Mouse (Mus musculus) retina, embryonic 14.5 days (tissue): ENCODE measurements around the gene Zfp942.

Experiments
- DNase-seq: peaks from one replicate; pipeline ENCODE4 v3.0.0-alpha.2; 2015; ENCODE audit warnings: low spot score

Gene Zfp942

DNA sequence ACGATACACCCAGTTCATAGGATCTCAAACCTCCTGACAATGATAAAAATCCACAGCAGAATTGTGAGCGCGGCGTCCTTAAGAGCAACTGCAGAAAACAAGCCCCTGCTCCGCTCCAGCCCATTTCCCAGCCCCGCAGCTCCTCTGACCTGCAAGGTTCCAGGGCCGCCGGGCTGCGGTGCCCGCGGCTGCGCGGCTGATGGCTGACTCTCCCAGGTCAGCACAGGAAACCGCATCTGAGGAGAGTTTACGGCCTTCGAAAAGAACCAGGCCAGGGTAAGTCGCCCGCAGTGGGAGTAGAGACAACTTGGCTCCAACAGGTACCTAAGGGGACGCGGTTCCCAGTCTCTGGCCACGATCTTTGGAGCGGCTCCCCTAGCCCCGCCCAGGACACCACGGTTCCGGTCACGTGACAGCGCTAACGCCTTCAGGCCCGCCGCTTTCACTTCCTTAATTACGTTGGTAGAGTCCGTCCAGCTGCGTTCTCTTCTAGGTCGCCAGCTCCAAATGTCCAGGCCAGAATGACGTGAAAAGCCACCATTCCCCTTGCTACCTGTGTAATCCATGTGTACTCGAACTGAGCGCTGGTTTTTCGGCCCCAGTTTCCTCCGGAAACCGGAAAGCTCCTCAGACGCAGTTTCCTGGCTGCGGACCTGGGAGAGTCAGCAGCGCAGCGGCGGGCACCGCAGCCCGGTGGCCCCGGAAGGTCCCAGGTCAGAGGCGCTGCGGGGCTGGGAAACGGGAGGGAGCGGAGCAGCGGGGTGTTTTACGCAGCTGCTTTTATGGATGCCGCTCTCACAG, at the start of gene Zfp942, which contains the start of gene Zfp943:
TSS of gene Zfp942 (minus strand) at position 358 of the 801 bp plus-strand sequence.
TSS of gene Zfp943 (plus strand) at position 446 of the 801 bp plus-strand sequence.
- peak; percentile 70 for DNase-seq

DNA sequence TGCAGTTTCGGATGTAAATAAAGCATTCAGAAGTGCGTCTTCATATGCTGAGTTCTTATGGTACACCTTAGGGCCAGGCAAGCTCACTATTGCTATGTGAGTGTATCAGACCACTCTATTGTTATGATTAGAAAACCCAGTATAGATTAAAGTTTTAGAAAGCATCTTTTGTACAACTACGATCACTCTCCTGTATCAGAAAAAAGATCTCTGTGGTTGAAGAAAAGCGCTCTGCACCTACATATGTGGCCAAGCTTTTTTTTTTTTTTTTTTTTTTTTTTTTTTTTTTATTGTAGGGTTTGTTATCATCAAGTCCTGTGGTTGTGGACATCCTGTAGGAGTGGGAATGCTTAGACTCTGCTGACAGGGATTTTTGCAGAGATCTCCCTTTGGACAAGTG, 1.0 kb upstream of the Zfp942 start:
- DNase-seq = peak; percentile 3

DNA sequence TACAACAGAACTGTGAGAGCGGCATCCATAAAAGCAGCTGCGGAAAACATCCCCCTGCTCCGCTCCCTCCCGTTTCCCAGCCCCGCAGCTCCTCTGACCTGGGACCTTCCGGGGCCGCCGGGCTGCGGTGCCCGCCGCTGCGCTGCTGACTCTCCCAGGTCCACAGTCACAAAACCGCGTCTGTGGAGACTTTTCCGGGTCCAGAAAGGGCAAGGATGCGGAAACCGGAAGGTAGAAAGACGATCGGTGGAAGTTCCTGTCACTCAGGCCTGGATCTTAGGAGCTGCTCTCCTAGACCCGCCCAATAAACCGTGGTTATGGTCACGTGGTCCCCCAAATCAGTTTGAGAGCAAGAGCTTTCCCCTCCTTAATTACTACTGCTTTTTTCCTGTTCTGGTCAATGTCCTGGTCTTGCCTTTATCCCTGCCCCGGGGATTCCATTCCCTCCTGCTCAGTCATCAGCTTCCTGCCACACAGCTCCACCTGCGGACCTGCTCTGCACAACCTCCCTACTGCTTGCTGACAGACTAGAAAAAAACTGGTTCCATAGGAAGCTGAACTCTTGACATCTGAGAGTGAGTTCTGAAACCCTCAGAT, 52.7 kb downstream of the Zfp942 start, which contains the start of gene Zfp995:
TSS of gene Zfp995 (minus strand) at position 471 of the 597 bp plus-strand sequence.
- DNase-seq = peak; percentile 78

DNA sequence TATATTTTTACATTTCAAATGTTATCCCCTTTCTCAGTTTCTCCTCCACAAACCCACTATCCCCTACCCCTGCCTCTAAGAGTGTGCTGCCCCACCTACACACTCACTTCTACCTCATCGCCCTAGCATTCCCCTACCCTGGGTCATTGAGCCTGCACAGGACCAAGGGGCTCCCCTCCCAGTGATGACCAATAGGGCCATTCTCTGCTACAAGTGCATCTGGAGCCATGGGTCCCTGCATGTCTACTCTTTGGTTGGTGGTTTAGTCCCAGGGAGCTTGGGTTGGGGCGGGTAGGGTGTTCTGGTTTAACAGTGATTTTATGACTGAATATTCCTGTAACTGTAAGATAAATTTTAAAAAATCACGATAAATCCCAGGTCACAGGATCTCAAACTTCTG, 53.2 kb downstream of the Zfp942 start:
- DNase-seq = peak; percentile 53
